Mouse (Mus musculus): Measurements from ENCODE around the gene Olfr1467. TPM values are rescaled to one million over a fixed set of nuclear protein-coding genes. Genes with fewer than 3 reads are reported as not detected.

Olfr1467 gene
- polyA plus RNA-seq (2014; fragmentation: Nextera tagmentation; extraction: Ambion mirVana), result not detected in 2 replicates

GRCm38 (mm10) chr19:13361936-13362335 lies at the start of gene Olfr1467:
Gene Olfr1467 (plus strand): TSS chr19:13362236.
- ATAC-seq, result no peak
- H3K9ac ChIP-seq (ENCODE audit: low read length), result no peak within 1 kb of the TSS
- peaks cover 3% of the 10 kb centered on the region; the same call in 1 of the 2 replicates for H3K9me3 ChIP-seq (replicated peaks; ENCODE audit: control insufficient read depth, low read length)
- DNase-seq (ENCODE audit: low spot score), result no peak
- H3K4me2 ChIP-seq (ENCODE audit: low read length), result no peak within 1 kb of the TSS
- H3K27me3 ChIP-seq (replicated peaks; ENCODE audit: control insufficient read depth, insufficient read depth, low read length), result no peaks in the 10 kb centered on the region
- no peak within 1 kb of the TSS for H3K4me3 ChIP-seq (ENCODE audit: low read depth, low read length)
- H3K27ac ChIP-seq (ENCODE audit: low read depth, low read length), result no peak within 1 kb of the TSS
- H3K36me3 ChIP-seq (ENCODE audit: control insufficient read depth, insufficient read depth, low read length), result no peaks in the 10 kb centered on the region
- H3K4me1 ChIP-seq (ENCODE audit: control insufficient read depth, insufficient read depth, low read length), result no peaks in the 10 kb centered on the region
- WGBS, result 67% methylated on average over 2 of the region's 2 CpGs

- H3K36me3 ChIP-seq (ENCODE audit: control insufficient read depth, insufficient read depth, low read length), result no peaks in the 10 kb centered on the region
- H3K27me3 ChIP-seq (replicated peaks; ENCODE audit: control insufficient read depth, insufficient read depth, low read length), result no peaks in the 10 kb centered on the region
- no peaks in the 10 kb centered on the region for H3K4me1 ChIP-seq (ENCODE audit: control insufficient read depth, insufficient read depth, low read length)
- peaks cover 4% of the 10 kb centered on the region; the same call in 1 of the 2 replicates for H3K9me3 ChIP-seq (replicated peaks; ENCODE audit: control insufficient read depth, low read length)
- DNase-seq (ENCODE audit: low spot score), result no peak
- H3K4me2 ChIP-seq (ENCODE audit: low read length), result no peak within 1 kb of the TSS
- no peak within 1 kb of the TSS for H3K4me3 ChIP-seq (ENCODE audit: low read depth, low read length)
- no peak for ATAC-seq
- H3K27ac ChIP-seq (ENCODE audit: low read depth, low read length), result no peak within 1 kb of the TSS
- no peak within 1 kb of the TSS for H3K9ac ChIP-seq (ENCODE audit: low read length)
Observed at GRCm38 (mm10) chr19:13315441-13315840, 46.6 kb upstream of the Olfr1467 start, which contains the start of gene Olfr1465. Gene Olfr1465 (minus strand): TSS chr19:13315541.

- Histone ChIP-seq H3K9me3 (replicated peaks; ENCODE audit: control insufficient read depth, low read length) (peaks cover 13% of the 10 kb centered on the region; the same call in 1 of the 2 replicates), H3K4me3 (ENCODE audit: low read depth, low read length) (no peak within 1 kb of the TSS), H3K4me2 (ENCODE audit: low read length) (no peak within 1 kb of the TSS), H3K9ac (ENCODE audit: low read length) (no peak within 1 kb of the TSS), H3K4me1 (ENCODE audit: control insufficient read depth, insufficient read depth, low read length) (no peaks in the 10 kb centered on the region), H3K36me3 (ENCODE audit: control insufficient read depth, insufficient read depth, low read length) (no peaks in the 10 kb centered on the region), H3K27ac (ENCODE audit: low read depth, low read length) (no peak within 1 kb of the TSS), H3K27me3 (replicated peaks; ENCODE audit: control insufficient read depth, insufficient read depth, low read length) (no peaks in the 10 kb centered on the region)
- ATAC-seq, result no peak
- no peak for DNase-seq (ENCODE audit: low spot score)
- WGBS, result 90% methylated on average over 2 of the region's 2 CpGs
Observed at GRCm38 (mm10) chr19:13338562-13338961, 23.5 kb upstream of the Olfr1467 start, which contains the start of gene Olfr1466. Gene Olfr1466 (plus strand): TSS chr19:13338862.

GRCm38 (mm10) chr19:13407549-13407948 lies 45.5 kb downstream of the Olfr1467 start, which contains the start of gene Olfr1469:
Gene Olfr1469 (plus strand): TSS chr19:13407849.
- Histone ChIP-seq H3K36me3 (ENCODE audit: control insufficient read depth, insufficient read depth, low read length) (no peaks in the 10 kb centered on the region), H3K4me2 (ENCODE audit: low read length) (no peak within 1 kb of the TSS), H3K27ac (ENCODE audit: low read depth, low read length) (no peak within 1 kb of the TSS), H3K4me3 (ENCODE audit: low read depth, low read length) (no peak within 1 kb of the TSS), H3K9ac (ENCODE audit: low read length) (no peak within 1 kb of the TSS), H3K27me3 (replicated peaks; ENCODE audit: control insufficient read depth, insufficient read depth, low read length) (no peaks in the 10 kb centered on the region), H3K9me3 (replicated peaks; ENCODE audit: control insufficient read depth, low read length) (peaks cover 14% of the 10 kb centered on the region; the same call in 1 of the 2 replicates), H3K4me1 (ENCODE audit: control insufficient read depth, insufficient read depth, low read length) (no peaks in the 10 kb centered on the region)
- ATAC-seq (no peak), DNase-seq (ENCODE audit: low spot score) (no peak)
- WGBS, result 88% methylated on average over 2 of the region's 2 CpGs

Other genes starting within 250 kb of the Olfr1467 start
- gene Olfr1459, start 212.7 kb upstream of the Olfr1467 start, polyA plus RNA-seq (2014; fragmentation: Nextera tagmentation; extraction: Ambion mirVana), result not detected in 2 replicates
- gene Olfr1461, start 199.2 kb upstream of the Olfr1467 start, polyA plus RNA-seq (2014; fragmentation: Nextera tagmentation; extraction: Ambion mirVana), result not detected in 2 replicates
- gene Olfr1462, start 176.5 kb upstream of the Olfr1467 start, polyA plus RNA-seq (2014; fragmentation: Nextera tagmentation; extraction: Ambion mirVana), result not detected in 2 replicates
- gene Olfr1463, start 130.9 kb upstream of the Olfr1467 start, polyA plus RNA-seq (2014; fragmentation: Nextera tagmentation; extraction: Ambion mirVana), result not detected in 2 replicates
- not detected in 2 replicates for gene Olfr1465, start 46.7 kb upstream of the Olfr1467 start, polyA plus RNA-seq (2014; fragmentation: Nextera tagmentation; extraction: Ambion mirVana)
- gene Olfr1466, start 23.4 kb upstream of the Olfr1467 start, polyA plus RNA-seq (2014; fragmentation: Nextera tagmentation; extraction: Ambion mirVana), result not detected in 2 replicates
- gene Olfr1469, start 45.6 kb downstream of the Olfr1467 start, polyA plus RNA-seq (2014; fragmentation: Nextera tagmentation; extraction: Ambion mirVana), result not detected in 2 replicates
- gene Olfr1471, start 81.2 kb downstream of the Olfr1467 start, polyA plus RNA-seq (2014; fragmentation: Nextera tagmentation; extraction: Ambion mirVana), result not detected in 2 replicates
- not detected in 2 replicates for gene Olfr1472, start 93.8 kb downstream of the Olfr1467 start, polyA plus RNA-seq (2014; fragmentation: Nextera tagmentation; extraction: Ambion mirVana)
- gene Olfr1474, start 107.3 kb downstream of the Olfr1467 start, polyA plus RNA-seq (2014; fragmentation: Nextera tagmentation; extraction: Ambion mirVana), result not detected in 2 replicates
- not detected in 2 replicates for gene Olfr1475, start 118.0 kb downstream of the Olfr1467 start, polyA plus RNA-seq (2014; fragmentation: Nextera tagmentation; extraction: Ambion mirVana)
- gene Olfr1477, start 138.3 kb downstream of the Olfr1467 start, polyA plus RNA-seq (2014; fragmentation: Nextera tagmentation; extraction: Ambion mirVana), result not detected in 2 replicates
- not detected in 2 replicates for gene Olfr1480, start 165.7 kb downstream of the Olfr1467 start, polyA plus RNA-seq (2014; fragmentation: Nextera tagmentation; extraction: Ambion mirVana)
- gene Olfr1484, start 221.3 kb downstream of the Olfr1467 start, polyA plus RNA-seq (2014; fragmentation: Nextera tagmentation; extraction: Ambion mirVana), result not detected in 2 replicates